Mouse (Mus musculus) heart, adult 2 months (tissue): Measurements from ENCODE around the gene Mrgpra2b.

Source experiments
- EP300 ChIP-seq: fragments of 200-500 bp; IDR thresholded peaks from 2 replicates; pipeline ENCODE4 v1.6.1; 2011; ENCODE audit warnings: low read depth, low read length, control low read depth; ENCODE audit not compliant: insufficient read depth
- POLR2A ChIP-seq: fragments of 200-500 bp; IDR thresholded peaks from 2 replicates; pipeline ENCODE4 v1.6.1; 2011; ENCODE audit warnings: mild to moderate bottlenecking, low read depth, low read length, control low read depth; ENCODE audit not compliant: insufficient read depth

- TF ChIP-seq POLR2A (no peak), EP300 (no peak)
Observed at GRCm38 (mm10) chr7:47502953-47503352, 25.7 kb downstream of the Mrgpra2b start.
